Mouse (Mus musculus): Measurements from ENCODE around the gene Spop. TPM values are rescaled to one million over a fixed set of nuclear protein-coding genes. Genes with fewer than 3 reads are reported as not detected.
"Not testable (repeated sequence)": the region's sequence is repeated elsewhere in the genome, so short reads cannot be mapped to it uniquely, and the experiment has no call there.

Spop gene
- total RNA-seq, 1 experiment from 2014 or later, result 62.5 TPM

GRCm38 (mm10) chr11:95467731-95468130 is 53.9 kb downstream of the Spop start:
- ATAC-seq (replicated peaks in 1 of 2; ENCODE audit: insufficient read depth in 1 of 2, low FRiP score in 2 of 2, low TSS enrichment in 1 of 2, low read depth in 1 of 2, poor library complexity in 2 of 2, severe bottlenecking in 2 of 2), result no peak

DNA sequence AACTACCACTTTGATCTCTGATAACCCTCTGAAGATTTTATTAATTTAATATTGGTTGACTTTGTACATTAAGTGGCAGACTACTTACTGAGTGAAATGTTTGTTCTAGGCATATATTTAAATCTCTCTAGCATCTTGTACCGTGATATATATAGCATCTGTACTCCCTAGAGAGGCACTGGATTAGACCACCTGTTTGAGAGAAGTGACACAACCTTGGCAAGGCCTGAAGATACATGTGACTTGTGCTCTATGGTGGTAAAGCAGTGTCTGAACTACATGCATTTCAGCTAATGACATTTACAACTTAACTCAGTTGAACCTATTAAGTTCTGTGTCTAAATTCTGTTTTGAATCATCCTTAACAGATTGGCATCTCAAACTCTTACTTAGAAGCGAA is 59.1 kb downstream of the Spop start:
- no peak for ATAC-seq (replicated peaks in 1 of 2; ENCODE audit: insufficient read depth in 1 of 2, low FRiP score in 2 of 2, low TSS enrichment in 1 of 2, low read depth in 1 of 2, poor library complexity in 2 of 2, severe bottlenecking in 2 of 2)

DNA sequence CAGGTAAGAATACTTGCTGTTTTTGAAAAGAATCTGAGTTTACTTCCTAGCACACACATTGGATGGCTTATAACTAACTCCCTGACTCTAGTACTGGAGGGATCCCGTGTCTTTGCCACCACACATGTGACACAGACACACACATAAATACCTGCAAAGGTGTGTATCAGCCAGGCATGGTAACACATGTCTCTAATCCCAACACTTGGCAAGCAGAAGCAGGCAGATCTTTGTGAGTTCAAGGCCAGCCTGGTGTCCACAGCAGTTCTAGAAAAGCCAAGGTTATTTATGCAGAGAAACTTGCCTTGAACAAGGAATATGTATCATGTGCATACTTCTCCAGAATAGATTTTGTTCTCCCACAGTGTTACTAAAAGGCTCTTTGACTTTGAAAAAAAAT is 59.6 kb downstream of the Spop start:
- ATAC-seq (replicated peaks in 1 of 2; ENCODE audit: insufficient read depth in 1 of 2, low FRiP score in 2 of 2, low TSS enrichment in 1 of 2, low read depth in 1 of 2, poor library complexity in 2 of 2, severe bottlenecking in 2 of 2), result no peak

GRCm38 (mm10) chr11:95476323-95476722 is 62.4 kb downstream of the Spop start:
- ATAC-seq (replicated peaks in 1 of 2; ENCODE audit: insufficient read depth in 1 of 2, low FRiP score in 2 of 2, low TSS enrichment in 1 of 2, low read depth in 1 of 2, poor library complexity in 2 of 2, severe bottlenecking in 2 of 2), result no peak

GRCm38 (mm10) chr11:95479458-95479857 is 65.6 kb downstream of the Spop start:
- ATAC-seq (replicated peaks in 1 of 2; ENCODE audit: insufficient read depth in 1 of 2, low FRiP score in 2 of 2, low TSS enrichment in 1 of 2, low read depth in 1 of 2, poor library complexity in 2 of 2, severe bottlenecking in 2 of 2), result no peak

DNA sequence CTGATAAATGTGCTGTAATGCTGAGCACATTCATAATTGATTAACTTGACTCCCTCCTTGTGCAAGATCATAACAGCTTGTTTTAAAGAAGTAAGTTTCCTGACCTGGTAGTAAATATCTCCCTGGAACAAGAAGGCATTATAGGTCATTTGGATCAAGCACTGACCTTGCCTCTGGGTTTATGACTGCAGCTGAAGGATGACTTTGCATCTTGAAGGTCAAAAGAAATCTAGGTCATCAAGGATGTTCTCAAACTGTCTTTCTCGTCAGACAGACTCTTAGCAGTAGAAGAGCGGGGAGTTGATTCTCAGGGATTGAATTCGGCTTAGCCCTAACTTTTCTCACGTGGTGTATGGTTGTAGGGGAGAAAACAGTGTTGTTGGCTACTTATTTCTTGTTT is 66.8 kb downstream of the Spop start:
- no peak for ATAC-seq (replicated peaks in 1 of 2; ENCODE audit: insufficient read depth in 1 of 2, low FRiP score in 2 of 2, low TSS enrichment in 1 of 2, low read depth in 1 of 2, poor library complexity in 2 of 2, severe bottlenecking in 2 of 2)

- no peak for ATAC-seq (replicated peaks in 1 of 2; ENCODE audit: insufficient read depth in 1 of 2, low FRiP score in 2 of 2, low TSS enrichment in 1 of 2, low read depth in 1 of 2, poor library complexity in 2 of 2, severe bottlenecking in 2 of 2)
Measured at GRCm38 (mm10) chr11:95485634-95486033, 71.8 kb downstream of the Spop start.

GRCm38 (mm10) chr11:95487237-95487636 is 73.4 kb downstream of the Spop start:
- ATAC-seq (replicated peaks in 1 of 2; ENCODE audit: insufficient read depth in 1 of 2, low FRiP score in 2 of 2, low TSS enrichment in 1 of 2, low read depth in 1 of 2, poor library complexity in 2 of 2, severe bottlenecking in 2 of 2), result no peak

DNA sequence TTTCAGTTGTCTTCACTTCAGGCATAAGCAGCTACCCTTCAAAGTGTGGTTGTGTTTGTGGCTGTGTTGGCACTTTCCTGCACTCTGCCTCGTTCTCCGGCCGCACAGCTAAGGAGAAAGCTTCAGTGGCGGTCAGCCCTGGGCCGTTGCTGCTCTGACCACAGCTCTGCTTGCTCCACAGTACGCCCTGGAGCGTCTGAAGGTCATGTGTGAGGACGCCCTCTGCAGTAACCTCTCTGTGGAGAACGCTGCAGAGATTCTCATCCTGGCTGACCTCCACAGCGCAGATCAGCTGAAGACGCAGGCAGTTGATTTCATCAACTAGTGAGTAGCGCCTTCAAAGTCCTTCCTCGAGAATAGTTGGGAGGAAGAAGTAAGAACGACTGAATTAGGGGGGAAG is 76.2 kb downstream of the Spop start:
- no peak for ATAC-seq (replicated peaks in 1 of 2; ENCODE audit: insufficient read depth in 1 of 2, low FRiP score in 2 of 2, low TSS enrichment in 1 of 2, low read depth in 1 of 2, poor library complexity in 2 of 2, severe bottlenecking in 2 of 2)

GRCm38 (mm10) chr11:95492256-95492655 is 78.4 kb downstream of the Spop start:
- no peak for ATAC-seq (replicated peaks in 1 of 2; ENCODE audit: insufficient read depth in 1 of 2, low FRiP score in 2 of 2, low TSS enrichment in 1 of 2, low read depth in 1 of 2, poor library complexity in 2 of 2, severe bottlenecking in 2 of 2)

GRCm38 (mm10) chr11:95493010-95493409 is 79.1 kb downstream of the Spop start:
- ATAC-seq (replicated peaks in 1 of 2; ENCODE audit: insufficient read depth in 1 of 2, low FRiP score in 2 of 2, low TSS enrichment in 1 of 2, low read depth in 1 of 2, poor library complexity in 2 of 2, severe bottlenecking in 2 of 2), result no peak

DNA sequence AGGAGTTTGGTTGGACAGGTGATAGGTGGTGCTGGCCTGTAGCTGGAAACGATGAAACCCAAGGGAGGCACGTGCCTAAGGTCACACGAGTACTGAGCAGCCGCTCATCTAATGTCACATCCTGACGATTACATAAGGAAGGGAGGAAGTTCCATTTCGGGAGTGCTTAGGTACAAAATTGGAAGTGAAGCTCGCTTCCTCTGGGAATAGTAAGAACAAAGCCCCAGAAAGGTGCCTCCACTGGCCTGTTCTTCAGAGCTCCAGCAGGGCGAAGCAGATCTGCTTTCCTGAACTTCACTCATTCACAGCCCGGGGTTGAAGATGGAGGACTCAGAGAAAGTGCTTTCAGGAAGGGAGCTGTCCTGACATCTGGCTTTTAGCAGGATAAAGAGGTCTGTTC is 80.1 kb downstream of the Spop start:
- no peak for ATAC-seq (replicated peaks in 1 of 2; ENCODE audit: insufficient read depth in 1 of 2, low FRiP score in 2 of 2, low TSS enrichment in 1 of 2, low read depth in 1 of 2, poor library complexity in 2 of 2, severe bottlenecking in 2 of 2)

DNA sequence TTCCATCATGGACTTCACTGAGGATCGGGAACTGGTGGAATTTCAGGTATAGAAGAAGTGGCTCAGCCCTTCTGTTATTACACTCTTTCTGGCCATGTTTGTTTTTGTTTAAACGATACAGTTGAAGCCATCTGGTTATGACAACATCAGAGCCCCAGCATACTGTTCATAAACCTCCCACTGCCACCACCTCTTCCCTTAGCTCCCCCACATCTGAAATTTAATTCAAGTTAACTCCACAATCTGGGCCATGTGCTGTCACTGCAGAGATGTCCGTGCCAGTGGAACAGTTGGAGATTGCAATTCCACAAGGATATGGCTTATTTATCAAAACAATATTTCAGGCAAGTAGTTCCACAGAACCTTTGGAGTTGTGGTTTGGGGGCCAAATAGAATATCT is 80.5 kb downstream of the Spop start:
- ATAC-seq (replicated peaks in 1 of 2; ENCODE audit: insufficient read depth in 1 of 2, low FRiP score in 2 of 2, low TSS enrichment in 1 of 2, low read depth in 1 of 2, poor library complexity in 2 of 2, severe bottlenecking in 2 of 2), result no peak

DNA sequence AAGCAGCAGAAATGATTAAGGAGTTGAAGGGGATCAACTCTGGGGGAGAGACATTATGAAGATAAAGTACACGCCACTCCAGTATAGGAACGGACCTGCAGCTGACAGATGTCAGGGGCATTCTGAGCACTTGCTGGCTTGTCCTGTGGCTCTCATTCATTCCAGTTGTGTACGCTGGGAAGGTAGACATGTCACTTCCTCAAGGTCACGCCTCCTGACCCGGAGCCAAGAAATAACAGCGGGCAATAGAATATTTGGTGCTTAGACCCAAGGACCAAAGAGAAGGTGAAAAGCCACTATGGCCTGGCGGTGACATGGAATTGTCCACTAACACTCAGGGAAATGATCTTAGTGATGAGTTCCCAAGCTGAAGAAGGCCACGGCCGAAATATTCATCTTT is 82.0 kb downstream of the Spop start:
- no peak for ATAC-seq (replicated peaks in 1 of 2; ENCODE audit: insufficient read depth in 1 of 2, low FRiP score in 2 of 2, low TSS enrichment in 1 of 2, low read depth in 1 of 2, poor library complexity in 2 of 2, severe bottlenecking in 2 of 2)

- no peak for ATAC-seq (replicated peaks in 1 of 2; ENCODE audit: insufficient read depth in 1 of 2, low FRiP score in 2 of 2, low TSS enrichment in 1 of 2, low read depth in 1 of 2, poor library complexity in 2 of 2, severe bottlenecking in 2 of 2)
Measured at GRCm38 (mm10) chr11:95497921-95498320, 84.0 kb downstream of the Spop start.

DNA sequence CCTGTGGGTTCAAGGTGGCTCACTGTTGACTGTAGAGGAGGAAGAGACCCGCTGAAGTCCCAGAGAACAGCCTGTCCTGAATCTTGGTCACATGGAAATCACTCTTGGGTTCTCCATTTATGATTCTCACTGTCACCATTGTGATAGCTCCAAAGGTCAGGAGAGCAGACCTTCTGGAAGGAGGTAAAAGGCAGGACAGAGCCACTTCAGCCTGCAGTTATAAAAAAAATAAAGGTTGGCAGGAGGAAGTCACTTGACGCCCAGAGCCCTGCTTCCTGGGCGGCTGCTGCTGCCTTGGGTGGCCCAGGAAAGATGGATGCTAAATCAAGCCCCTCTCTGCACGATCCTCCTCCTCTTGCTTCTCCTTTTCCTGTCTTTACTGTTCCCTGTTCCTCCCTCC is 86.5 kb downstream of the Spop start:
- no peak for ATAC-seq (replicated peaks in 1 of 2; ENCODE audit: insufficient read depth in 1 of 2, low FRiP score in 2 of 2, low TSS enrichment in 1 of 2, low read depth in 1 of 2, poor library complexity in 2 of 2, severe bottlenecking in 2 of 2)

DNA sequence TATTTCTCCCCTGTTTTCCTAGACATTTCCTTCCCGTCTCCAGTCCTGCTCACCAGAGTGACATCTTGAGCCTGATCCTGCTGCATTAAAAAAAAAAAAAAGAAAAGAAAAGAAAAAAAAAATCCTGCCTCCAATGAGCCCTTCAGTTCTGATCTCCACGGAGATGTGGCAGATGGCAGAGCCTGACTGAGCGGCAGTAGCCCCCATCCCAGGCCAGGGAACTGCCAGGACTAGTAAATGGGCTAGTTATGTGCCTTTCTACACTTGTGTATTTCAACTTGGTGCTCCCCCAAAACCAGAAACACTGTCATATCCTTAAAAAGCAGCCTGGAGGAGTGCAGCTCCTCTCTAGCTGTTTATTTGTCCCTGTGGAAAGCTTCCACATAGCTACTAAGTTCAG is 87.0 kb downstream of the Spop start:
- ATAC-seq (replicated peaks in 1 of 2; ENCODE audit: insufficient read depth in 1 of 2, low FRiP score in 2 of 2, low TSS enrichment in 1 of 2, low read depth in 1 of 2, poor library complexity in 2 of 2, severe bottlenecking in 2 of 2), result no peak

- not testable (repeated sequence) for ATAC-seq (replicated peaks in 1 of 2; ENCODE audit: insufficient read depth in 1 of 2, low FRiP score in 2 of 2, low TSS enrichment in 1 of 2, low read depth in 1 of 2, poor library complexity in 2 of 2, severe bottlenecking in 2 of 2)
Measured at GRCm38 (mm10) chr11:95501826-95502225, 87.9 kb downstream of the Spop start.

GRCm38 (mm10) chr11:95503581-95504180 is 89.8 kb downstream of the Spop start:
- ATAC-seq (replicated peaks in 1 of 2; ENCODE audit: insufficient read depth in 1 of 2, low FRiP score in 2 of 2, low TSS enrichment in 1 of 2, low read depth in 1 of 2, poor library complexity in 2 of 2, severe bottlenecking in 2 of 2), result no peak; a peak in 1 of 4 replicates

Data from hematopoietic stem cell, adult 5-6 weeks (primary cell).